Mouse (Mus musculus) adrenal gland, adult (tissue): ENCODE data around the gene Cyp3a11.
A peak's percentile ranks its signal among the peaks of the same experiment; 100 is the strongest.
"Not testable (repeated sequence)": the region's sequence is repeated elsewhere in the genome, so short reads cannot be mapped to it uniquely, and the experiment has no call there.

Source experiments
- DNase-seq, 2 experiments: peaks; one replicate each; pipeline ENCODE4 v3.0.0; 2022 to 2023; ENCODE audit warnings: low spot score in 1 of 2; ENCODE audit not compliant: inconsistent age in 2 of 2

Cyp3a11 gene

GRCm38 (mm10) chr5:145879688-145880087 lies at the start of gene Cyp3a11:
Cyp3a11 (minus strand) TSS chr5:145879964.
- DNase-seq = no peak

GRCm38 (mm10) chr5:145912912-145913311 lies 33.1 kb upstream of the Cyp3a11 start:
- peak in 1 of 2 experiments; percentile 50 for DNase-seq

- no peak for DNase-seq
Observed at GRCm38 (mm10) chr5:145911781-145912180, 32.0 kb upstream of the Cyp3a11 start.

GRCm38 (mm10) chr5:145906937-145907336 lies 27.2 kb upstream of the Cyp3a11 start:
- DNase-seq = not testable (repeated sequence)

GRCm38 (mm10) chr5:145904535-145904934 lies 24.8 kb upstream of the Cyp3a11 start:
- DNase-seq = no peak

- DNase-seq = no peak
Observed at GRCm38 (mm10) chr5:145903349-145903748, 23.6 kb upstream of the Cyp3a11 start.

- DNase-seq = no peak
Observed at GRCm38 (mm10) chr5:145900436-145900990, 20.7 kb upstream of the Cyp3a11 start.

- DNase-seq = no peak
Observed at GRCm38 (mm10) chr5:145897271-145897670, 17.5 kb upstream of the Cyp3a11 start.

GRCm38 (mm10) chr5:145881207-145881606 lies 1.4 kb upstream of the Cyp3a11 start:
- DNase-seq = no peak

GRCm38 (mm10) chr5:145867433-145867832 lies 12.3 kb downstream of the Cyp3a11 start:
- DNase-seq = not testable (repeated sequence)

GRCm38 (mm10) chr5:145805796-145806195 lies 74.0 kb downstream of the Cyp3a11 start, which contains the start of gene Cyp3a44:
Cyp3a44 (minus strand) TSS chr5:145805874.
- not testable (repeated sequence) for DNase-seq
